Mouse (Mus musculus): ENCODE measurements around the gene Hps5. TPM values are rescaled to one million over a fixed set of nuclear protein-coding genes. Genes with fewer than 3 reads are reported as not detected.
"Not testable (repeated sequence)": the region's sequence is repeated elsewhere in the genome, so short reads cannot be mapped to it uniquely, and the experiment has no call there.

Hps5 gene
- polyA plus RNA-seq, 1 experiment, result 11.9 TPM

DNA sequence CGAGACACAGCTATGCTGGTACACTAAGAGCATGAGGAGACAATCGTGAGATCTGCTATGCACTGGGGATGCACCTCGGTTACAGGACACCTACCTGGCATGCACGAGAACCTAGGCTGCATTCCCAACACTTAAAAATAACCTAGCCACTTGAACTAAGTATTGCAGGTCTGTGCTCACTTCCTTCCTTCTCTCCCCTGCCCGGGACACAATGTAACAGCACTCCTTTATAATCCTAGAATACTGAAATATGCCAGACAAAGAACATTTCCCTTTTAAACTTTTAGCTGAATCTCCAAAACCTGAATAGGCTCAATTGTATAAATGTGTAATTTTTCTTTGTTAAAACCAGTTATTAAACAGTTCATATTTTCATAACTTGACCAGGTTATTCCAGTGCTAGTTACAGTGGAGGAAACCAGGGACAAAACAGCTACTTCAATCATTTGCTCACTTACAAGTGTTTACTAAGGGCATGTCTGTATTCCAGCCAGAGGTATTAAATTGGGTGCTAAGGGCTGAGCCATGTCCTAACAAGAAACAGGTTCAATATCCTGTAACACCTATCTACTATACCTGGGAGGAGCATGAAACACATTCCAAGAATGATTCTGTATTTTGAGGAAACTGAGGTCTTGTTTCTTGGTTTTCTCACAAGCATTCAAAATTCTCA is 6.6 kb downstream of the Hps5 start:
- no peak overlapping the region for H3K27ac ChIP-seq (replicated peaks; ENCODE audit: low read depth, low read length)
- no peaks in the 10 kb centered on the region for H3K4me1 ChIP-seq (ENCODE audit: control insufficient read depth, insufficient read depth, insufficient read length, low read length)
- no peak overlapping the region for H3K4me3 ChIP-seq (ENCODE audit: insufficient read depth, low read depth, low read length)

DNA sequence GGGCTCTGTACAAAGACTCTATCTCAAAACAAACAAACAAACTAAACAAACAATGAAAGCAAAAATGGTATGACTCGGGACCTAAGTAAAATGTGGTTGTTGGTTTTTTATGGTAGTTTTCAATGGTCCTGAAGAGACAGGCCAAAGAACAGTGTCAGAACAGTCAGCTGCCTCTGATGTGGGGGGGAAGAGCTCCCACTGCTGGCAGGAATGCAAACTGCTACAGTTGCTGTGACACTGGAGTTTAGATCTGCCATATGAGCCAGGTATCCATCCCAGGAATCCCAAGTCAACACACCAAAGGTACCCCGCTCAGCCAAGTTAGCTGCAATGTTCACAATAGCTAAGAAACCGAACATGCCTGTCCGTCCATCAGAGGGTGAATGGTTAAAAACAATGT is 25.2 kb downstream of the Hps5 start:
- H3K4me3 ChIP-seq (ENCODE audit: insufficient read depth, low read depth, low read length), result no peak overlapping the region
- no peak overlapping the region for H3K27ac ChIP-seq (replicated peaks; ENCODE audit: low read depth, low read length)
- H3K4me1 ChIP-seq (ENCODE audit: control insufficient read depth, insufficient read depth, insufficient read length, low read length), result peaks cover 7% of the 10 kb centered on the region; the same call in 1 of the 2 replicates

DNA sequence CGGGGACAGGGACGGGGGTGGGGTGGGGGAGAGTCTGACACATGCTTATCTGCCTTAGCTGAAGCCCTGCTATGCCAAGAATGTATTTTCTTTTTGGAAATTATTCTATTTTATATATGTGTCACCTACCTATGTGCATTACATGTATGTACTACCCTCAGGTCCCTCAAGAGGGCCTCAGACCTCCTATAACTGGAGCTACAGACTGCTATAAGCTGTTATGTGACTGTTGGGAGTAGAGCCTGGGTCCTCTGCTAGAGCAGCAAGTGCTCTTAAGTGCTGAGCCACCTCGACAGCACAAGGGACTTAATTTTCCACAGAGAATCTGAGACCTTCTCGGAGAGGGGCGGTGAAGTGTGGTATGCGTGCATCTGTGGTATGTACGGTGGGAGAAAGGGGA is 27.4 kb downstream of the Hps5 start:
- Histone ChIP-seq H3K4me1 (ENCODE audit: control insufficient read depth, insufficient read depth, insufficient read length, low read length) (peaks cover 7% of the 10 kb centered on the region; the same call in 1 of the 2 replicates), H3K27ac (replicated peaks; ENCODE audit: low read depth, low read length) (no peak overlapping the region), H3K4me3 (ENCODE audit: insufficient read depth, low read depth, low read length) (no peak overlapping the region)

- Histone ChIP-seq H3K4me3 (ENCODE audit: insufficient read depth, low read depth, low read length) (no peak overlapping the region), H3K4me1 (ENCODE audit: control insufficient read depth, insufficient read depth, insufficient read length, low read length) (0 out of 2 replicates have a peak, but pooled peaks cover 3% of the 10 kb centered on the region), H3K27ac (replicated peaks; ENCODE audit: low read depth, low read length) (no peak overlapping the region)
Observed at GRCm38 (mm10) chr7:46767371-46767770, 28.5 kb downstream of the Hps5 start.

DNA sequence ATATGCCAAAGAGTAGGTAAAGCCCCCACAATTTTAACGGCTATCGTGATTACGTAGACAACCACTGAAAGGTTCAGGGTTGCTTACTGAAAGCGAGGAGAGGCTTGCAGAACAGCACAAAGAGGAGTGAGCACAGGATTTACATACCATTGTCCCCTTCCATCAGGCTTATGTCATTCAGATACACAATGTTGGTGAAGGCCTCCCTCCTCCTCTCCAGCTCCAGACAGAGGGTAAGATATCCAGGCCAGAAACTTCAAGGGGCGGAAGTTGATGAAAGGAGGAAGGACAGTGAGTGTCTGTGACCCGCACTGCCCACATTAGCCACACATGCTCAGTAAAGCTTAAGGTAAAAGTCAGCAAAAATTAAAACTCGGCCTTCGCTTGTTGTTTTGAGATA is 31.2 kb downstream of the Hps5 start:
- no peak overlapping the region for H3K4me3 ChIP-seq (ENCODE audit: insufficient read depth, low read depth, low read length)

DNA sequence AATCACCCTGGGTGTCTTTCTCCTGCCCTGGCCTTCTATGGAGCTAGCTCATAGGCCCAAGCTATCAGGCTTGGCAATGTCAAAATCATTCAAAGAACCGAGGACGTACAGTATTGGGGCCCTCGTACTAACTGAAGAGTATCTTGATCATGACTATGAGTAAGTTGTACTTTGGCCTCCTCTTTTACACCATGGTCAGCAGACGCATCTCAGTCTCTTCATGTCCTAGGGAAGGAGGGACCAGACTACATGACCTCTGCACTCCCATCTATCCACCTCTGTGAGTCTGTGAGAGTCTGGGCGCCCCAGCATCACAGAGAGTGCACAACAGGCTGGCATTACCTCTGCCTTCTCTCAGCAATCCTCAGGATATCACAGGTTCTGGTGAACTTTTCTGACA is 33.3 kb downstream of the Hps5 start:
- no peak overlapping the region for H3K27ac ChIP-seq (replicated peaks; ENCODE audit: low read depth, low read length)
- no peaks in the 10 kb centered on the region for H3K4me1 ChIP-seq (ENCODE audit: control insufficient read depth, insufficient read depth, insufficient read length, low read length)
- H3K4me3 ChIP-seq (ENCODE audit: insufficient read depth, low read depth, low read length), result no peak overlapping the region

More for the DNA sequence above, 31.2 kb downstream of the Hps5 start:
- no peaks in the 10 kb centered on the region for H3K4me1 ChIP-seq (ENCODE audit: control insufficient read depth, insufficient read depth, insufficient read length, low read length)
- no peak overlapping the region for H3K27ac ChIP-seq (replicated peaks; ENCODE audit: low read depth, low read length)

DNA sequence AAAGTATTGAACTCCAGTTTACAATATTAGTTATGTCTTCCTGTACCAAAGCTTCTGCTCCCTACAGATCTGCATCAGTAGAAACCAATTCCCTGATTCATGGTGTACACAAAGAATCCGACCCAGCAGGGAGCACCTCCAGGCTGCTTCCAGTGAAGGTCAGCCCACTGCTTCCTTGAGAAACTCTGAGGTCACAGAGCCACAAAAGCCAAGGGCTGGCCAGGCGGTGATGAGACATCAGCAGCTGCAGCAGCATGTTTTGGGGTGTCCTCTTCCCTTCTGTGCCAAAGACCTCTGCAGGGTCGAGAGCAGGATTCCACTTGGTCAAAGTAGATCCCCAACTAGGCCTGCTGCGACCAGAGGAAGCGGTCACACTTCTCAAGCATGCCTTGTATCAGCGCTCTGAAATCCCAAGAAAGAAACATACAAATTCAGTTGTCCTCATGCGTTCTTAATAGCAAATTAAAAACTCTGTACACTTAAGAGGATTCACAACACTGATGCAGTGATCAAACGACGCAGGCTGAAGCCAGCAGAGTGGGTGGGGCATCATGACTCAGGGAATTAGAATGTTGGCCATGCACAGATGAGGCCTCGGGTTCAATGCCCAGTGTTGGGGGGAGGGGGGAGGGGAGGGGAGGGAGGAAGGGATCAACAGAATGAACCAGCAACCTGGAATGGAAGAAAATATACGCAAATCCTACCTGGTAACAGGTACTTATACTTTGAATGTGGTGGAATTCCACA is 34.6 kb downstream of the Hps5 start:
- no peak overlapping the region for H3K27ac ChIP-seq (replicated peaks; ENCODE audit: low read depth, low read length)
- H3K4me3 ChIP-seq (ENCODE audit: insufficient read depth, low read depth, low read length), result no peak overlapping the region
- H3K4me1 ChIP-seq (ENCODE audit: control insufficient read depth, insufficient read depth, insufficient read length, low read length), result no peaks in the 10 kb centered on the region

GRCm38 (mm10) chr7:46751490-46751889 is 44.4 kb downstream of the Hps5 start, which contains the start of gene Saa2:
Gene Saa2, plus strand, starts transcription at chr7:46751790.
- H3K27ac ChIP-seq (replicated peaks; ENCODE audit: low read depth, low read length), result no peak within 1 kb of the TSS
- H3K4me3 ChIP-seq (ENCODE audit: insufficient read depth, low read depth, low read length), result no peak within 1 kb of the TSS
- H3K4me1 ChIP-seq (ENCODE audit: control insufficient read depth, insufficient read depth, insufficient read length, low read length), result peaks cover 4% of the 10 kb centered on the region; the same call in 1 of the 2 replicates

- Histone ChIP-seq H3K4me3 (ENCODE audit: insufficient read depth, low read depth, low read length) (no peak overlapping the region), H3K4me1 (ENCODE audit: control insufficient read depth, insufficient read depth, insufficient read length, low read length) (peaks cover 4% of the 10 kb centered on the region; the same call in 1 of the 2 replicates), H3K27ac (replicated peaks; ENCODE audit: low read depth, low read length) (peak overlapping the region; percentile 50; the same call in 1 of the 2 replicates)
Observed at GRCm38 (mm10) chr7:46748459-46748858, 47.4 kb downstream of the Hps5 start.

DNA sequence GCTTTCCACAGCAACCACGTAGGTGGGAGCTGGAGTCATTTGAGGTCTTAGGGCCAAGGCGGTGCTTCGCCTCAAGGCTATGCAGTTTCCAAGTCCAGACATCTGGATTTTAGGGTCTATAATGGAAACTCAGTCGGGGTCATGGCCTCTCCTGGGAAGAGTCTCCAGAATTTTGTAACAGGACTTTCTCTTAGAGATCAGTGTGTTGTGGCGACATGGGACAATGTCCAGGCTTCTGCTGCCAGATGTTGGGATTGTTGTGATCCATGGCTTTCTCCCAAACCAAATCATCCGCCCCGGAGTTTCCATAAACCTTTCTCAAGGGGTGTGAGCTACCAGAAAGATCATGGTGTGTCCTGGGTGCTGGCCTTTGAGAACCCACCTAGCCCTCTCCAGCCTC is 49.5 kb downstream of the Hps5 start:
- peak overlapping the region; percentile 44 for H3K27ac ChIP-seq (replicated peaks; ENCODE audit: low read depth, low read length)
- peaks cover 4% of the 10 kb centered on the region; the same call in 1 of the 2 replicates for H3K4me1 ChIP-seq (ENCODE audit: control insufficient read depth, insufficient read depth, insufficient read length, low read length)
- no peak overlapping the region for H3K4me3 ChIP-seq (ENCODE audit: insufficient read depth, low read depth, low read length)

GRCm38 (mm10) chr7:46745816-46746215 is 50.0 kb downstream of the Hps5 start:
- H3K4me1 ChIP-seq (ENCODE audit: control insufficient read depth, insufficient read depth, insufficient read length, low read length), result peaks cover 4% of the 10 kb centered on the region; the same call in 1 of the 2 replicates
- H3K4me3 ChIP-seq (ENCODE audit: insufficient read depth, low read depth, low read length), result no peak overlapping the region
- H3K27ac ChIP-seq (replicated peaks; ENCODE audit: low read depth, low read length), result peak overlapping the region; percentile 44

GRCm38 (mm10) chr7:46742880-46743279 is 53.0 kb downstream of the Hps5 start, which contains the start of gene Saa1:
Gene Saa1, minus strand, starts transcription at chr7:46742980.
- not testable (repeated sequence) for H3K4me3 ChIP-seq (ENCODE audit: insufficient read depth, low read depth, low read length); H3K4me1 ChIP-seq (ENCODE audit: control insufficient read depth, insufficient read depth, insufficient read length, low read length); H3K27ac ChIP-seq (replicated peaks; ENCODE audit: low read depth, low read length)

- H3K27ac ChIP-seq (replicated peaks; ENCODE audit: low read depth, low read length); H3K4me1 ChIP-seq (ENCODE audit: control insufficient read depth, insufficient read depth, insufficient read length, low read length); H3K4me3 ChIP-seq (ENCODE audit: insufficient read depth, low read depth, low read length): not testable (repeated sequence)
Observed at GRCm38 (mm10) chr7:46740041-46740440, 55.8 kb downstream of the Hps5 start.

GRCm38 (mm10) chr7:46738561-46739460 is 57.1 kb downstream of the Hps5 start:
- no peaks in the 10 kb centered on the region; the same call in 1 of the 2 replicates for H3K4me1 ChIP-seq (ENCODE audit: control insufficient read depth, insufficient read depth, insufficient read length, low read length)
- H3K27ac ChIP-seq (replicated peaks; ENCODE audit: low read depth, low read length), result no peak overlapping the region
- H3K4me3 ChIP-seq (ENCODE audit: insufficient read depth, low read depth, low read length), result no peak overlapping the region

DNA sequence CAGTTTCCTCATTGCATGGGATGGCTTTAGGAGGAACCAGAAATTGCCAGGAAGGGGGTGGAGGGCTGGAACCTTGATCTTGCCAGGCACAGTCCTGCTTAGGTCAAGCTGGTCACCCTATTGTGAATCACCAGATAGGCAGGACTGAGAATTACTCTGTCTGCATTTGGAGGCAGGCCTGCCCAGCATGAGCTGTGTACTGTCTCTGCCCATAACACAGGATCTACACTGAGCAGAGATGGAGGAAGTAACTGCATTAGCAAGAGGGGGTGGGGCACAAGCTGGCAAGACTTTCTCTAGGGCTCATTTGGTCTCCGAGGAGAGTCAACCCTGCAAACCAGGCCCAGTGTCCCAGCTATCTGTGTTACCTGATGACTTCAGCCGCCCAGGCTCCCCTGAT is 60.9 kb downstream of the Hps5 start:
- Histone ChIP-seq H3K4me1 (ENCODE audit: control insufficient read depth, insufficient read depth, insufficient read length, low read length) (no peaks in the 10 kb centered on the region; the same call in 1 of the 2 replicates), H3K27ac (replicated peaks; ENCODE audit: low read depth, low read length) (no peak overlapping the region), H3K4me3 (ENCODE audit: insufficient read depth, low read depth, low read length) (no peak overlapping the region)

Measured in brown adipose tissue, adult 24 weeks (tissue).